Mouse (Mus musculus) E14TG2a.4 (cell line): ENCODE measurements around the gene Zan.

Source experiments
- CTCF ChIP-seq: conservative IDR thresholded peaks from 2 replicates; pipeline ENCODE4 v1.5.1; 2014; ENCODE audit warnings: low read length
- NANOG ChIP-seq: IDR thresholded peaks from 2 replicates; pipeline ENCODE4 v1.6.1; 2014; ENCODE audit warnings: borderline replicate concordance, low read length, mixed read lengths
- POU5F1 ChIP-seq: IDR thresholded peaks from 2 replicates; pipeline ENCODE4 v1.6.1; 2014; ENCODE audit warnings: low read length, borderline replicate concordance

- TF ChIP-seq CTCF (no peak), POU5F1 (no peak), NANOG (no peak)
Measured at GRCm38 (mm10) chr5:137522711-137523110, 45.8 kb upstream of the Zan start.
